Mouse (Mus musculus): ENCODE results near the gene Dnajc16.
A peak's percentile ranks its signal among the peaks of the same experiment; 100 is the strongest.

Dnajc16 gene

DNA sequence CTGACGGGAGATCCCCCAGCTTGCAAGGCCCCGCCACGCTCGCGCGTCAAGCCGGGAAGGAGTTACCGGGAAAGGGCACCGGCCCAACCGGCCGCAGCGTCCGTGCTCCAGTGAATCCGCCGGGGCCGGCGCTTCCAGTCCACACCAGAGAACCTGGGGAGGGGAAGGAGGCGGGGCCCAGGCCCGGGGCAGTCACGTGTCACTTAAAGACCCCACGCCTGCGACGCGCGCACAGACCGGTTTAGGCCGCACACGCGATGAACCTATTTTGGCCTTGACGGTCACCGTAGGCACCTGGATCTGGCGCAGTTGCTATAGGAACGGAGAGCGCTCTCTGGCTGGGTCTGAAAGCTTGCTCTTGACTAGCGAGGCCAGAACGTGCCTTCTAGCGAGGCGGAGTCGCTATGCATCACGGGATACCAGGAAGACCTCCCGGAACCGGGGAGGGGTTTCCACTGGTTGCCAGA is at the start of gene Dnajc16:
Gene Dnajc16, minus strand, starts transcription at position 408 of the 467 bp plus-strand sequence.
- DNase-seq, result peak; percentile 99

GRCm38 (mm10) chr4:141834536-141835095 is 43.9 kb upstream of the Dnajc16 start:
- no peak for DNase-seq

DNA sequence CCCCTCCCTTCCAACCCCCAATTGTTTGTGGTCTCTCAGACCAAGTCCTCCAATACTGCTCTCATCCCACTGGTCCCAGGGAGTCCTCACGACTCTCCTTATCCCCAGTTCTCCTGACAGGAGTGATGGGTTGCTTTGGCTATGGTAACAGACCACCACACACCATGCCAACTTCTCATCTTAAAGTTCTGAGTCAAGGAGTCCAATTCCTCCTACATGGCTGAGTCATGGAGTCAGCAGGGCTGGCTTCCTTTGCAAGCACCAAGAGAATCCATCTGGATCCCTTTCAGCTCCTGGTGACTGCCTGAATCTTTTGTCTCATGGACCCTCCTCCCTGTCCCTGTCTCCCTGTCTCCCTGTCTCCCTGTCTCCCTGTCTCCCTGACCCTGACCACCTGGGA is 43.2 kb upstream of the Dnajc16 start:
- no peak for DNase-seq

- DNase-seq, result no peak
Measured at GRCm38 (mm10) chr4:141831361-141831760, 40.6 kb upstream of the Dnajc16 start.

DNA sequence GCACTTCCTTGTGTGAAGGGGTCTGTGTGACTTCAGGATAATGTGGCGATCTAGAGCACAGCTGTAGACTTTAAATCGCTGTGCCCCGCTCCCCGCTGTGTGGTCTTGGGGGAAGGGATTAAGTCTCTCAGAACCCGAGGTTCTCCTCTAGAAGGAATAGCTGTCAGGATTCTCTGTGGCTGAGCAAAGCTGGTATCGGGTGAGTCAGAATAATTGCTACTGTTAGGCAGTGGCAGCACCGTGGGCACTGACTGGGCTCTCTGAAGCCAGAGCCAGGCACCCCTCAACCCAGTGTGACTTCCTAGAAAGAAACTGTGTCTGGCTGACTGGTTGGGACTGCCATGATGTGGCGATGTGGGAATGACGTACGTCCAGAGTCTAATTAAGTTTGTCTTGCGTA is 39.6 kb upstream of the Dnajc16 start:
- DNase-seq, result no peak

DNA sequence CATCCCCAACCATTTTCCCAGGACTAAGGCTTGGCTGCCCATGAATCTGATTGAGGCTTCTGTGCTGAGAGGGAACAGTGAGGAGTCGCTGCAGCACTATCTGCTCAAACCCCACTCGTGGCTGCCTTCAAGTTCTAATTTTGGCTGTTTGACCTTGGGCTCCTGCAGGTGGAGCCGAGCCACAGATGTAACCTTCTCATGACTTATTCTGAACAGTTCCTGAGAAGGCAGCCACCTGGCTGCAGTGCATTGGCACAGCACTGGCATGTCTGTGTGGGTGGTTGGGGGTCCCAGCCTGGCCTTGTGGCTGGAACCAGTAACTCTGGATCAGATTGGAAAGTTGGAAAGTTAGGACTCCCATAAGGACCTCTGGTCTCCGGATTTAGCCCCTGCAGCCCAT is 37.4 kb upstream of the Dnajc16 start:
- DNase-seq, result no peak

DNA sequence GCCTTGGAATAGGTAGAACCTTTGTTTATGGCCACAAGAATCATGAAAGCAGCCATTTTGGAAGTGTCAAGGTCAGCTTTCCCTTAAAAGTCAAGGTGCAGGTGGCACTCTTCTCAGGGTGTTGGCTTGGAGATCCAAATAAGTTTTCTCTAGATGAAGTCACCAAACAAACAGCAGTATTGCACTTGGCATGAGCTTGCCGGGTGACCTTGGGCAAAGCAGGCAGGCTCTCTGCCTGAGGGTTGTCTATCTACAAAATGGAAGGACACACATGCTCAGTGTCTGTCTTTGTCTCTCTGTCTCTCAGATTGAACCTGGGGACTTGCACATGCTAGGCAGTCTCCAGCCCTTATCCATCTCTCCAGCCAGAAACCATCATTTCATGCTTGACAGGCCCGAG is 36.7 kb upstream of the Dnajc16 start:
- DNase-seq, result no peak

DNA sequence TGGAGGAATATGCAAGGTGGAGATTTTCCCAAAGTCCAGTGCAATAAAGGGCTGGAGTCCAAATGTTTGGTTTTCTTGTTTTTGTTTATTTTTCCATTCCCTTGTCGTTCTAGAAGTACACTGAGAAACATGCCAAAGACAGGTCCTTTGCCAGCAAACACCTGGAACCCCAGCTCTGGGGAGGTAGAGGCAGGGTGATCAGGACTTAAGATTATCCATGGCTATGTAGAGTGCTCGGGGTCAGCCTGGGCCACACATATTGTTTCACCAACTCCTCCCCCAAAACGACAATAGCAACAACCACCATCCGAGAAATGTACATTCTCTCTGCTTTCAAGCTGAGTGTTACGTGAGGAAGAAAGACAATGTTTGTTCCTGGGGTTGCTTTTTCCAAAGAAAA is 35.3 kb upstream of the Dnajc16 start, which contains the start of gene Cela2a:
Gene Cela2a, minus strand, starts transcription at position 101 of the 400 bp plus-strand sequence.
- DNase-seq, result no peak

- DNase-seq, result no peak
Measured at GRCm38 (mm10) chr4:141822979-141823378, 32.2 kb upstream of the Dnajc16 start.

DNA sequence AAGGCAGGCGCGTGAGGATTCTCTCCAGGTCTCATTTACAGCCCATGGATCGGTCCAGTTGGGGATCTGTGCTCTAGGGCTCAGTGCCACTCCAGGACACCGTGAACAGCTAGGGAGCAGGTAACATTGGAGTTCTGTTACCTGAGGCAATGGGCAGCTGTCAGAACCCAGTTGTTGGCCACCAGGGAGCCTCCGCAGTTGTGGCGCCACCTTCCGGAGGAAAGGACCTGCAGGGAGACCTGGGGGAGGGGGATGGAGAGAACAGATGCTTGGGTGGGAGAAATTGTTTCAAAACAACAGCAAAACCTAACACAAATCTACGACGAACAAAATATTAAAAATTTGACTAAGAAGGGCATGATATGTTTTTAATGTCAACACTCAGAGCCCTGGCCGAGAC is 31.4 kb upstream of the Dnajc16 start:
- DNase-seq, result no peak

GRCm38 (mm10) chr4:141821178-141821577 is 30.4 kb upstream of the Dnajc16 start:
- DNase-seq, result no peak

DNA sequence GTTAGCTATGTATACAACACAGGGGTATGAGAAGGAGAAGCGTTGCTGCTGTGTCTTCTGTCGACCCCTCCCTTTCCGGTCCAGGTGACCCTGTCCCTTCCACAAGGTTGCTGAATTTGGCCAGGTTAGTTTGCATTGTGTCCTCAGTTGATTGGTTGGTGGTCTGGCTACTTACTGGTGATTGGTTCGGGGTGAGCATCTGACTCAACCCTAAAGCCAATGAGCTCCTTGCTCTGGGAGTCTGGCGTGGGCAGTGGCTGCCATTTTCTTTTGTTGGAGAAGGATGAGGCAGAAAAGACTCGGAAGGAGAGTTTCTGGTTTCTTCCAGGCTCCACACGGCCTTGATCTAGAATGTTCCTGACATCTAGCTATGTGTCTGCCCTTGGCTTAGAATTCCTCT is 28.6 kb upstream of the Dnajc16 start:
- no peak for DNase-seq

DNA sequence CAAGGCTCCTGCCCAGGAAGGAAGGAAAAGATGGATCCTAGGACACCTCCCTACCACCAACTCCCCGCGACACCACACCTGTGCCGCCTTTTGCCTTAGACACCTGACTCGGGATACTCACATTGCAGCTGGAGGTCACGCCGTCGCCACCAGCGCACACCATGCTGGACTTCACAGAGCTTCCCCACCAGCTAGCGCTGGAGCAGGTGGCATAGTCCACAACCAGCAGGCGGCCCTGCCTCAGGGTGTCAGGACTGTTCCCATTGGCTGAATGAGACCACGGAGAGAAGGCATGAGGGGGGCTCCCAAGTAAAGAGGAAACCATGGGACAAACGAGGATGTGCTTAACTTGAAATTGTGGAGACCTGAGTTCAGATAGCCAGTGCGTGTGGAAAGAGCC is 28.1 kb upstream of the Dnajc16 start:
- no peak for DNase-seq

GRCm38 (mm10) chr4:141817706-141818105 is 27.0 kb upstream of the Dnajc16 start:
- no peak for DNase-seq

GRCm38 (mm10) chr4:141816776-141817655 is 26.3 kb upstream of the Dnajc16 start:
- no peak for DNase-seq

DNA sequence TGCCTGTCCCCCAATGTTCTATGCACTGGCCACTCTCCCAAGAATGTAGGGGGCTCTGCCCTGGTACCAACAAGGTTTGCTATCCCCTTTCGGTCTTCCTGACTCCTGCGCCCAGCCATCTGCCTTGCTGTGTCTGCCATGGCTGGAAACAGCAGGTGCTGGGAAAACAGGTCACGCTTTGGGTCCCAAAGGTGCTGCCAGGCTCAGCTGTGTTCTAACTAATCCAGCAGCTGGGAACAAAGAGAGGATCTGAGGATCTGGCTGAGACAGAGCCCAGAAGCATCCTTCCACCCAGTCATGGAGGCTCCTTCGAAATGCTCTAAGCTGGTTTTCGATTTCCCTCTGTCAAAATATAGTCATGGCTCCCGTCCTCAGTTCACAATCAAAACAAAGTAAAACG is 25.5 kb upstream of the Dnajc16 start:
- DNase-seq, result no peak

- DNase-seq, result no peak
Measured at GRCm38 (mm10) chr4:141811375-141811774, 20.6 kb upstream of the Dnajc16 start.

DNA sequence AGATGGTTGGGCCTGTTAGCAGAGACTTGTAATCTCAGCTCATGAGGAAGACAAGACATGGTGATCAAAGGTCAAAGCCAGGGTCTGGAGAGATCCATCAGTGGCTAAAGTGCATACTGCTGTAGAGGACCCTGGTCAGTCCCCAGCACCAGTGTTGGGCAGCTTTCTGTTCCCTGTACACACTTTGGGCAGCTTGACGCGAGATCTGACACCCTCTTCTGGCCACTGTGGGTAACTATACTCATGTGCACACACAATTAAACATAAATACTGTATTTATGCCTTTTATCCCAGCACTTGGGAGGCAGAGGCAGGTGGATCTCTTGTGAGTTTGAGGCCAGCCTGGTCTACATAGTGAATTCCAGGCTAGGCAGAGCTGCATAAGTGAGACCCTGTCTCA is 20.2 kb upstream of the Dnajc16 start:
- no peak for DNase-seq

- no peak for DNase-seq
Measured at GRCm38 (mm10) chr4:141809850-141810464, 19.2 kb upstream of the Dnajc16 start.

- DNase-seq, result no peak
Measured at GRCm38 (mm10) chr4:141805886-141806285, 15.2 kb upstream of the Dnajc16 start.

GRCm38 (mm10) chr4:141804105-141804504 is 13.4 kb upstream of the Dnajc16 start:
- no peak for DNase-seq

- DNase-seq, result no peak
Measured at GRCm38 (mm10) chr4:141797545-141797944, 6.8 kb upstream of the Dnajc16 start.

DNA sequence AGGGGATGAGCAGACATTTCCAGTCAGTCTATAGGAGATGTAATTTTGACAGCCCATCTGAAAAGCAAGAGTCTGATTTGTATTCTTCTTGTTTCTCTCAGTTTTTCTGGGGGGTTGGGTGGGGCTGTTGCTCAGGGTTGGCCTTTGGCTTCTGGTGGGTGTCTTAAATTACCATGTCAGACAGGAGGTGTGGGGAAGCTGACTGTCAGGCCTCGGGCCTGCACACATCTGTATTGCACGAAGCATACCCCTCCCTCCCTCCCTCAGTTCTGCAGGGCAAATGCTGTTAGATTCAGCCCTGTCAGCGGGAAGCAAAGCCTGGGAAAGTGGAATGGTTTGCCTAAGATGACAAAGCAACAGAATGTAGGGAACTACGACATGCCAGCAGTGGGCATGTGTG is 6.2 kb upstream of the Dnajc16 start:
- DNase-seq, result no peak

DNA sequence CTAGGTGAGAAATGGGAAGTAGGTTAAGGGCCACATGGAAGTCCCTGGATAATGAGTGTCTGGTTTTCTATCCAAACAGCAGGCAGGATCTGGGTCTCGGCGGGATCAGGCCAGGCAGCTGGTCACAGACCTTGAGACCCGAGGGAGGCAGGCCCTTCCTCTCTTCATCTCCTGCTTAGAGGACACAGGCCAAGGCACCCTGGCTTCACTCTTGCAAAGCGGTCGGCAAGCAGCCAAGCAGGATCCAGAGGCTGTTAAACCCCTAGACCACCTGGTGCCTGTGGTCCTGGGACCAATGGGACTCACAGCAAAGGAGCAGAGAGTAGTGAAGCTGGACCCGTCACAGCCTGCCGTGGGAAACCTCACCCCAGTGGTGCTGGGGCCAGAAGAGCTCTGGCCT is 5.6 kb upstream of the Dnajc16 start:
- peak; percentile 32 for DNase-seq

Data from cerebellum, adult 9-11 months (tissue).